Mouse (Mus musculus) olfactory bulb, adult 2 months (tissue): Measurements from ENCODE around the gene Morc1. TPM values are rescaled to one million over a fixed set of nuclear protein-coding genes. Genes with fewer than 3 reads are reported as not detected.

Experiments used
- H3K27ac ChIP-seq: fragments of 200-500 bp; 2 replicates; pipeline ENCODE4 v1.5.1; 2012; ENCODE audit warnings: low read depth, low read length; ENCODE audit not compliant: insufficient read depth
- H3K4me1 ChIP-seq: fragments of 200-500 bp; 2 replicates; pipeline ENCODE4 v1.6.1; 2012; ENCODE audit warnings: low read length; ENCODE audit not compliant: control insufficient read depth, insufficient read depth
- H3K4me3 ChIP-seq: fragments of 200-500 bp; 2 replicates; pipeline ENCODE4 v1.5.1; 2012; ENCODE audit warnings: mild to moderate bottlenecking, low read depth, low read length, moderate library complexity; ENCODE audit not compliant: insufficient read depth
- CTCF ChIP-seq: fragments of 200-500 bp; IDR thresholded peaks from 2 replicates; pipeline ENCODE4 v1.5.1; 2012; ENCODE audit warnings: low read depth, mild to moderate bottlenecking, low read length, moderate library complexity; ENCODE audit not compliant: insufficient read depth
- POLR2A ChIP-seq: fragments of 200-500 bp; IDR thresholded peaks from 2 replicates; pipeline ENCODE4 v1.6.1; 2012; ENCODE audit warnings: mild to moderate bottlenecking, low read depth, low read length, moderate library complexity; ENCODE audit not compliant: insufficient read depth
- WGBS: fragments of 180-500 bp; shearing (Covaris S2); methylation state at CpG from one replicate; pipeline ENCODE4 v1.1.7; 2018; 5-methylcytosine and 5-hydroxymethylcytosine counted together
- polyA plus RNA-seq: library from polyadenylated mRNA; stranded (reverse); fragments of >200 nt; gene quantifications from 2 replicates; pipeline ENCODE4 v1.2.4, GENCODE M21; 2012; ENCODE audit warnings: low replicate concordance; ENCODE audit not compliant: missing spikeins, insufficient read depth, insufficient read length

Gene Morc1
- polyA plus RNA-seq, 1 experiment = not detected

GRCm38 (mm10) chr16:48630466-48630865, 199.4 kb downstream of the Morc1 start:
- 51% methylated on average over 8 of the region's 8 CpGs for WGBS
- no peaks in the 10 kb centered on the region for H3K4me1 ChIP-seq
- H3K4me3 ChIP-seq = no peak overlapping the region

DNA sequence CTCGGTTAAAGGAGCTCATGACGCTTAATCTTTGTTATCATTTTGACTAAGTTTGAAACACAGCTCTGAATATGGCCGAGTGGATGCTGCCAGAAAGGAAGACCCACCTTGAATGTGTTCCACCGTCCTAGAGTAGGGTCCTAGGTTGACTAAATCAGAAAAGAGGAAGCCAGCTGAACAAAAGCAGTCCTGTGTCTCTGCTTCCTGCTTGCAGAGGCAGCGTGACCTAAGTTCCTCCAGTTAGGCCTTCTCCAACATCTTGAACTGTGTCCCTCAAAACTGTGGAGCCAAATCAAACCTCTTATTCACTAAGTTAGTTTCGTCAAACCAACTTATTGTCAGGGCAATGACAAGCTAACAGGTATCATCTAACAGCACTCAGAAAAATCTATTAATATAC, 201.3 kb downstream of the Morc1 start:
- H3K27ac ChIP-seq = no peak overlapping the region
- H3K4me1 ChIP-seq = no peaks in the 10 kb centered on the region
- no peak for TF ChIP-seq CTCF
- no peak for TF ChIP-seq POLR2A
- H3K4me3 ChIP-seq = no peak overlapping the region
- WGBS = 92% methylated on average over 6 of the region's 6 CpGs

More at GRCm38 (mm10) chr16:48630466-48630865, 199.4 kb downstream of the Morc1 start:
- no peak overlapping the region for H3K27ac ChIP-seq
- TF ChIP-seq POLR2A (no peak), CTCF (no peak)

- H3K4me1 ChIP-seq = no peaks in the 10 kb centered on the region
Observed at GRCm38 (mm10) chr16:48646246-48646645, 215.2 kb downstream of the Morc1 start.

DNA sequence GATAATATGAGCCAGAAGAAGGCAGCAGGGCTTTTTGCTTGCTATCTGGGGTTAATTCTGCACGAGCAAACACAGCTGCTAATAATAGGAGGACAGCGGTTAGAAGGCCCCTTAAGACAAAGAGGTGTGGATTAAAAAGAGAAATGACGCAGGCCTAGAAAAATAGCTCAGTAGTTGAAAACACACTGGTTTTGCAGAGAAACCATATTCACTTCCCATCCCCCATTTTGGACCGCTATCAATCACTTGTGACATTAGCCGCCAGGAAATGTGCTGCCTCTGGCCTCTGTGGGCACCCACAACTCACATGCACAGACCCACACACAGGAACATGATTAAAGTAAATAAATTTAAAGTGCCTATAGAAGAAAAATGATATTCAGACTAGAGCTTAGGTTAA, 240.7 kb downstream of the Morc1 start:
- Histone ChIP-seq H3K4me3 (no peak overlapping the region), H3K4me1 (no peaks in the 10 kb centered on the region), H3K27ac (no peak overlapping the region)
- 73% methylated on average over 5 of the region's 5 CpGs for WGBS
- no peak for TF ChIP-seq CTCF
- TF ChIP-seq POLR2A = no peak

More at GRCm38 (mm10) chr16:48646246-48646645, 215.2 kb downstream of the Morc1 start:
- no peak for TF ChIP-seq CTCF
- no peak for TF ChIP-seq POLR2A
- Histone ChIP-seq H3K27ac (no peak overlapping the region), H3K4me3 (no peak overlapping the region)
- WGBS = 90% methylated on average over 2 of the region's 2 CpGs

DNA sequence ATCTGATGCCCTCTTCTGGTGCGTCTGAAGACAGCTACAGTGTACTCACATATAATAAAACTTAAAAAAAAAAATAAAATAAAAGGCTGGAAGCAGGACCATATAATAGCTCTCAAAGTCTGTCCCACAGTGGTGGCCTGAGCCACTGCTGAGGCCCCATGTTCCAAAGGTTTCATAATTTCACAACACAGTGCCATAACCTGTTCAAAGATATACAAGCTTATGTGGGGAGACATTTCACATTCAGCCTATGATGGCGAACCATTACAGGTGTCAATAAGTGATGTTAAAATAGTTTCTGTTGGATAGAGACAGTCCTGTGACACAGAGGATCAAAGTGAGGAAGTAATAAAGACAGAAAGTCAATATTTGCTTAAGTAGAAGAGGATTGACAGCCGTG, 241.6 kb downstream of the Morc1 start:
- WGBS = 97% methylated on average over 3 of the region's 3 CpGs
- TF ChIP-seq POLR2A (no peak), CTCF (no peak)
- Histone ChIP-seq H3K4me3 (no peak overlapping the region), H3K27ac (no peak overlapping the region), H3K4me1 (no peaks in the 10 kb centered on the region)

- no peak for TF ChIP-seq POLR2A
- peak; percentile 51 for TF ChIP-seq CTCF
- 7% methylated on average over 10 of the region's 10 CpGs for WGBS
- Histone ChIP-seq H3K4me1 (no peaks in the 10 kb centered on the region), H3K4me3 (no peak overlapping the region), H3K27ac (no peak overlapping the region)
Observed at GRCm38 (mm10) chr16:48675607-48676006, 244.6 kb downstream of the Morc1 start.

DNA sequence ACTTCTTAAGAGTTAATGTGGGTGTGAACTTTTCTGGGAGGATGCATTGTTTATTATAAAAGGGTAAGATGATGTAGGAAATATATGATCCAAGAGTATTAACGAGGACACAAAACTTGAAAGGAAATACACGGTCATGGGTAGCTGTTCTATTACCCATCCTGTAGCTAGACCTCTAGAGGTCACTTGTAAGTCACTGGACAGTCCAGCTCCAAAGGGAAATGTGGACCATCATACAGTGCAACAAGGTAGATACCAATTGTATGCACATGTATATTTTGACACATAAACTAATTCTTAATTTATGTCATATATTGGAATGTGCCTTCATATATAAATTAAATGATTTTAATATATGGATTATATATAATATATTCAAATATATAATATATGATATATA, 245.2 kb downstream of the Morc1 start:
- TF ChIP-seq CTCF = no peak
- no peak for TF ChIP-seq POLR2A
- H3K4me1 ChIP-seq = no peaks in the 10 kb centered on the region
- no peak overlapping the region for H3K27ac ChIP-seq
- WGBS = 68% methylated on average over 2 of the region's 2 CpGs
- H3K4me3 ChIP-seq = no peak overlapping the region

- Histone ChIP-seq H3K4me1 (no peaks in the 10 kb centered on the region), H3K4me3 (no peak overlapping the region), H3K27ac (no peak overlapping the region)
- TF ChIP-seq CTCF = no peak
- no peak for TF ChIP-seq POLR2A
- WGBS = 92% methylated on average over 5 of the region's 5 CpGs
Observed at GRCm38 (mm10) chr16:48677381-48677780, 246.3 kb downstream of the Morc1 start.

- TF ChIP-seq POLR2A (no peak), CTCF (no peak)
- WGBS = 93% methylated on average over 1 of the region's 1 CpGs
- Histone ChIP-seq H3K4me3 (no peak overlapping the region), H3K4me1 (no peaks in the 10 kb centered on the region), H3K27ac (no peak overlapping the region)
Observed at GRCm38 (mm10) chr16:48678029-48678428, 247.0 kb downstream of the Morc1 start.

Other genes starting within 250 kb of the Morc1 start
- gene Dppa4, start 147.5 kb upstream of the Morc1 start, polyA plus RNA-seq = not detected in 2 replicates
- gene Dppa2, start 127.3 kb upstream of the Morc1 start, polyA plus RNA-seq = not detected in 2 replicates
- not detected in 2 replicates for gene Gm5485, start 18.8 kb upstream of the Morc1 start, polyA plus RNA-seq